Mouse (Mus musculus) heart, postnatal 0 days (tissue): ENCODE measurements around the gene Gm2a. TPM values are rescaled to one million over a fixed set of nuclear protein-coding genes. Genes with fewer than 3 reads are reported as not detected.

ENCODE experiments used
- ATAC-seq: fragments of 200-750 bp; cut with Nextera tagmentation; 2 replicates; pipeline ENCODE4 v1.8.0; 2017; ENCODE audit warnings: low read depth, moderate number of reproducible peaks, moderate library complexity; ENCODE audit not compliant: insufficient read depth
- DNase-seq: peaks from one replicate; pipeline ENCODE4 v3.0.0-alpha.2; 2016; ENCODE audit warnings: low spot score
- H3K27ac ChIP-seq: fragments of 300-500 bp; sonication (generic); 2 replicates; pipeline ENCODE4 v1.5.1; 2014; ENCODE audit warnings: low read depth, mild to moderate bottlenecking
- H3K27me3 ChIP-seq: fragments of 300-500 bp; sonication (generic); 2 replicates; pipeline ENCODE4 v1.6.1; 2014; ENCODE audit warnings: low read length, mixed read lengths; ENCODE audit not compliant: control insufficient read depth, insufficient read depth
- H3K36me3 ChIP-seq: fragments of 300-500 bp; sonication (generic); replicated peaks from 2 replicates; pipeline ENCODE4 v1.6.1; 2014; ENCODE audit warnings: low read length, mixed read lengths; ENCODE audit not compliant: control insufficient read depth, insufficient read depth
- H3K4me1 ChIP-seq: fragments of 300-500 bp; sonication (generic); 2 replicates; pipeline ENCODE4 v1.6.1; 2014; ENCODE audit warnings: antibody characterized with exemption; ENCODE audit not compliant: control insufficient read depth, insufficient read depth
- H3K4me2 ChIP-seq: fragments of 300-500 bp; sonication (generic); 2 replicates; pipeline ENCODE4 v1.6.1; 2014; ENCODE audit warnings: low read depth, mild to moderate bottlenecking, low read length, moderate library complexity
- H3K4me3 ChIP-seq: fragments of 300-500 bp; sonication (generic); 2 replicates; pipeline ENCODE4 v1.5.1; 2014; ENCODE audit warnings: low read depth, low read length
- H3K9ac ChIP-seq: fragments of 300-500 bp; sonication (generic); replicated peaks from 2 replicates; pipeline ENCODE4 v1.6.1; 2014; ENCODE audit warnings: low read depth, low read length, mixed read lengths
- H3K9me3 ChIP-seq: fragments of 300-500 bp; sonication (generic); replicated peaks from 2 replicates; pipeline ENCODE4 v1.6.1; 2016; ENCODE audit warnings: low read length; ENCODE audit not compliant: control insufficient read depth
- CTCF ChIP-seq: IDR thresholded peaks from 2 replicates; pipeline ENCODE4 v1.5.1; 2016; ENCODE audit warnings: antibody characterized with exemption, control low read depth, low read depth
- EP300 ChIP-seq: IDR thresholded peaks from 2 replicates; pipeline ENCODE4 v1.6.1; 2016; ENCODE audit warnings: antibody characterized with exemption, low read depth
- WGBS: fragments of 180-500 bp; shearing (Covaris S2); extraction: QIAGEN DNeasy Blood & Tissue Kit; methylation state at CpG from one replicate; pipeline ENCODE4 v1.1.7; 2014; 5-methylcytosine and 5-hydroxymethylcytosine counted together
- polyA plus RNA-seq: library from polyadenylated mRNA; unstranded; fragments of >200 nt; fragmentation: Nextera tagmentation; extraction: Ambion mirVana; gene quantifications from 2 replicates; pipeline ENCODE4 v1.2.1, GENCODE M21; 2015
- total RNA-seq: library from RNA; depleted of rRNA; stranded (reverse); fragments of >200 nt; gene quantifications from 2 replicates; pipeline ENCODE4 v1.2.3, GENCODE M21; 2014; ENCODE audit warnings: low replicate concordance

The Gm2a gene
- total and polyA plus RNA-seq, 2 experiments from 2014 or later, result 17.2 to 26.9 TPM

DNA sequence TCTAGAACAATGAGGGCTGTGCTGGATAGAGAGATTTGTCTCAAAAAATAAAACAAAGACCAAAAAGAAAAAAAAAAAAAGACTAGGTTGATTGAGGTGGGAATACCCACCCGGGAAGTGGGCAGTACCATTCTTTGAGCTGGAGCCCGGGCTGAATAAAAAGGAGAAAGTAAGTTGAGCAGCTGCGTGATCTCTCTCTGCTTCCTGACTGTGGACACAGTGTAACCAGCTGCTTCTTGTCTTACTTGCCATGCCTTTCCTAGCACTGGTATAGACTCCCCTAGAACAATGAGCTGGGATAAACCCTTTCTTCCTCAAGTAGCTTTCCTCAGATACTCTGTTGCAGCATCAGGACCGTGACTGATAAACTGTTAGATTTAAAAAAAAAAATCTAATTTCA lies 43.6 kb downstream of the Gm2a start:
- Histone ChIP-seq H3K36me3 (no peaks in the 10 kb centered on the region), H3K4me2 (no peak overlapping the region), H3K9ac (no peak overlapping the region), H3K4me3 (no peak overlapping the region), H3K27ac (no peak overlapping the region), H3K9me3 (no peaks in the 10 kb centered on the region), H3K27me3 (no peaks in the 10 kb centered on the region), H3K4me1 (no peaks in the 10 kb centered on the region)
- 82% methylated on average over 4 of the region's 4 CpGs for WGBS
- no peak for TF ChIP-seq EP300
- TF ChIP-seq CTCF, result no peak
- DNase-seq, result no peak
- no peak for ATAC-seq

- TF ChIP-seq EP300 (no peak), CTCF (no peak)
- Histone ChIP-seq H3K9ac (no peak overlapping the region), H3K4me2 (no peak overlapping the region), H3K36me3 (no peaks in the 10 kb centered on the region), H3K27ac (no peak overlapping the region), H3K27me3 (no peaks in the 10 kb centered on the region), H3K9me3 (no peaks in the 10 kb centered on the region), H3K4me3 (no peak overlapping the region), H3K4me1 (no peaks in the 10 kb centered on the region)
- DNase-seq (no peak), ATAC-seq (no peak)
- WGBS, result 76% methylated on average over 5 of the region's 5 CpGs
These were observed 46.1 kb downstream of the Gm2a start for GRCm38 (mm10) chr11:55144011-55144410.

DNA sequence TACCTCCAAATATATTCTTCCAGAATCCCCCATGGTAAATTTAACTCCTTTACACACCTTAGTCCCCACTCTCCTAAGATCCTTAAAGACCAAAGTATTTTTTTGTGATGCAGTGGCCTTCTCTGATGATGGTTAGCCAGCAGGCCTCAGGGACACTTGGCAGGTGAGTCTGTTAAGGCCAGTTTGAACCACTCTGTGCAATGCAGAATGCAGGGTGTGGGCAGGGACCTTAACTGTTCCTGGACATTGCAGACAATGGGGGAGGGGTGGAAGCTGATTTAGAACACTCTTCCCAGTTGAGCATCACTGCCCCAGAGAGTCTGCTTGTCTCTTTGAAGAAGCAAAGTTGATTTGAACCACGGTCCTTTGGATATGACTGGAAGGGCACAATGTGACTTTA lies 48.9 kb downstream of the Gm2a start:
- TF ChIP-seq EP300 (no peak), CTCF (no peak)
- Histone ChIP-seq H3K27me3 (no peaks in the 10 kb centered on the region), H3K4me2 (no peak overlapping the region), H3K9ac (no peak overlapping the region), H3K9me3 (no peaks in the 10 kb centered on the region), H3K36me3 (no peaks in the 10 kb centered on the region), H3K4me1 (no peaks in the 10 kb centered on the region), H3K4me3 (no peak overlapping the region), H3K27ac (no peak overlapping the region)
- WGBS, result 83% methylated on average over 1 of the region's 1 CpGs
- ATAC-seq (no peak), DNase-seq (no peak)

DNA sequence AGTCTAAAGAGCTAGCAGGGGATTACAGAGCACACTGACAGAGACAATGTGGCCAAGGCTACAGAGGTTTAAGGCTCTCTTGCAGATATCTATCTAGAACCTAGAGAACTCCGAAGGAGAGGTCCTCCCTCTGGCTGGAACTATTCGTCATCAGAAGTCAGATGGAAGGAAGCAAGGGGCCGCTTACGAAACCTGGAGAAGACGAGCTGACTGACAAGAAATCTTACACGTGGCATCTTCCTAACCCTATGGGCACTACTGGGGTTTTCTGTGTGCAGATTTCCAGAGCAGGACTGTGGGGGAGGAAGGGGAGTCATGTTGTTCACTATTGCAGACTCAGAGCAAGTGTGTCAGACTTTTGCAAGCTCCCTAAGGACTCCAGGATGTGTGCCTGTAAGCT lies 49.5 kb downstream of the Gm2a start:
- no peak for DNase-seq
- no peak overlapping the region for H3K4me3 ChIP-seq

GRCm38 (mm10) chr11:55148461-55148860 lies 50.5 kb downstream of the Gm2a start:
- Histone ChIP-seq H3K4me2 (no peak overlapping the region), H3K27ac (no peak overlapping the region), H3K9me3 (no peaks in the 10 kb centered on the region), H3K4me1 (no peaks in the 10 kb centered on the region), H3K4me3 (no peak overlapping the region), H3K36me3 (no peaks in the 10 kb centered on the region), H3K27me3 (no peaks in the 10 kb centered on the region), H3K9ac (no peak overlapping the region)
- DNase-seq (no peak), ATAC-seq (no peak)
- no peak for TF ChIP-seq EP300
- no peak for TF ChIP-seq CTCF
- WGBS, result 63% methylated on average over 4 of the region's 4 CpGs

More for the DNA sequence above, 49.5 kb downstream of the Gm2a start:
- Histone ChIP-seq H3K27me3 (no peaks in the 10 kb centered on the region), H3K4me2 (no peak overlapping the region), H3K27ac (no peak overlapping the region), H3K9me3 (no peaks in the 10 kb centered on the region), H3K36me3 (no peaks in the 10 kb centered on the region), H3K9ac (no peak overlapping the region), H3K4me1 (no peaks in the 10 kb centered on the region)
- WGBS, result 59% methylated on average over 6 of the region's 6 CpGs
- no peak for ATAC-seq
- TF ChIP-seq CTCF (no peak), EP300 (no peak)

- 84% methylated on average over 3 of the region's 3 CpGs for WGBS
- ATAC-seq, result no peak
These were observed 53.7 kb downstream of the Gm2a start, which contains the start of gene Slc36a3 for GRCm38 (mm10) chr11:55151608-55152007. Gene Slc36a3 (minus strand): TSS chr11:55151708.

More at GRCm38 (mm10) chr11:55151608-55152007, 53.7 kb downstream of the Gm2a start, which contains the start of gene Slc36a3:
- no peak within 1 kb of the TSS for H3K4me3 ChIP-seq
- no peak for DNase-seq
- H3K36me3 ChIP-seq, result no peaks in the 10 kb centered on the region
- H3K4me2 ChIP-seq, result no peak within 1 kb of the TSS
- H3K27me3 ChIP-seq, result no peaks in the 10 kb centered on the region
- TF ChIP-seq EP300 (no peak), CTCF (no peak)
- no peaks in the 10 kb centered on the region for H3K9me3 ChIP-seq
- H3K27ac ChIP-seq, result no peak within 1 kb of the TSS
- H3K9ac ChIP-seq, result no peak within 1 kb of the TSS
- H3K4me1 ChIP-seq, result no peaks in the 10 kb centered on the region
